Mouse (Mus musculus): Measurements from ENCODE around the gene Comp.

Gene Comp

DNA sequence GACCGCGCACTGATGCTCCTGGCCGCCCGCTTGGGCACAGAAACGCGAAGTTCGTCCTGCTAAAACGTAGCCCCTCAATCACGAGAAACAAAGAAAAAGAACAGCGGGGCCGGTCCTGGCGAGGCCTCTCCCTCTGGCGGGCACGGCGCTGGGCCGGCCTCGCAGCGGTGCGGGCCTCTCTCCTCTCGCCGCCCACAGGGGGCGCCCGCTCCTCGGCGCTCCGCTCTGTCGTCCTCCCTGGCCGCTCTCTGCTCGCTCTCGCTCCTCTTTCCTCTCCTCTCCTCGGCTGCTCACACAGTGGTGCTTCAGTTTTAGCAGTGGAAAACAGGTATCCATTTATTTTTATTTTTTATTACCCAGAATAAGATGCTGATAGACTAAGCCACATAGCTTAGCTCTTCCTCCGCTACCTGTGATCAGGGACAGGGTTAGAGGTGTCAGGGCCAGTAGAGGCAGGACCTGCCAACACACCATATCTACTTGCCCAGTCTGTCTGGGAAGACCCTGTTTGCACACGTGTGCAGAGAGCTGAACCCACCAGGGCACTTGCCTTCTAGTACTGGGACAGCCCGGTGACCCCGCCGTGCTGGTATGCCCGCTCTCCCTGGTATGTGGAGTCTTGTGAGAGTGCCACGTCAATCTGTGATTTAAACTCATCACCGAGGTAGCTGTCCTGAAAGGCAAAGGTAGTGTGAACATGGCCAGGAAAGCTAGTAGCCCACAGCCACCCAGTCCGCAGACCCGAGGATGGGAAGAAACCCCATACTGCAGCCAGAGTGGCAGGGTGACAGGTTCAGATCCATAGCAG is 41.1 kb upstream of the Comp start:
- peak overlapping the region; percentile 23; the same call in 1 of the 2 replicates for H3K4me3 ChIP-seq (replicated peaks; ENCODE audit: low read length)
- no peak; the same call in 1 of the 2 replicates for TF ChIP-seq CTCF (conservative IDR thresholded peaks at IDR 0.05; ENCODE audit: low read length)
- TF ChIP-seq NANOG (IDR thresholded peaks at IDR 0.05; ENCODE audit: borderline replicate concordance, low read length): no peak
- TF ChIP-seq POU5F1 (IDR thresholded peaks at IDR 0.05; ENCODE audit: borderline replicate concordance, low read length): no peak
- no peaks in the 10 kb centered on the region for H3K9me3 ChIP-seq (ENCODE audit: low read length)
- peaks cover 49% of the 10 kb centered on the region for H3K4me1 ChIP-seq (replicated peaks; ENCODE audit: low read depth, low read length)
- H3K27me3 ChIP-seq (ENCODE audit: insufficient read depth, low read length): peaks cover 9% of the 10 kb centered on the region
- peaks cover 62% of the 10 kb centered on the region for H3K36me3 ChIP-seq (ENCODE audit: insufficient read depth, low read length)

DNA sequence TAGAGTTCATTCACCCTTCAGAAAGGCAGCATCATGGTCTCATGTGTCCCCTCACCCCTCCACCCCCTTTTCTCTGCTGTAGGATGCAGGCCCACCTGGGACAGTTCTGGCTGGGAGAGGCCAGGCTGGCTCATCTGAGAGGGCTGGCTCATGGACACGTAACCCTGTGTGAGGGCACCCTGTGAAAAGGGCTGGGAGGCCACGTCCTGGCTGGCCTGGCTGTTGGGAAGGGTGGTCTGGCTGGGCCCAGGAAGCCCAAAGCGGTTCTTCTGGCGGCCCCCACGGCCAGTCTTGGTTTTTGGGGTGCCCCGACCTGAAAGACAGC is 40.5 kb upstream of the Comp start:
- Histone ChIP-seq H3K27me3 (ENCODE audit: insufficient read depth, low read length) (peaks cover 9% of the 10 kb centered on the region), H3K9me3 (ENCODE audit: low read length) (no peaks in the 10 kb centered on the region), H3K4me1 (replicated peaks; ENCODE audit: low read depth, low read length) (peaks cover 49% of the 10 kb centered on the region), H3K36me3 (ENCODE audit: insufficient read depth, low read length) (peaks cover 67% of the 10 kb centered on the region), H3K4me3 (replicated peaks; ENCODE audit: low read length) (peak overlapping the region; percentile 23; the same call in 1 of the 2 replicates)
- TF ChIP-seq NANOG (IDR thresholded peaks at IDR 0.05; ENCODE audit: borderline replicate concordance, low read length): no peak
- TF ChIP-seq POU5F1 (IDR thresholded peaks at IDR 0.05; ENCODE audit: borderline replicate concordance, low read length): no peak

DNA sequence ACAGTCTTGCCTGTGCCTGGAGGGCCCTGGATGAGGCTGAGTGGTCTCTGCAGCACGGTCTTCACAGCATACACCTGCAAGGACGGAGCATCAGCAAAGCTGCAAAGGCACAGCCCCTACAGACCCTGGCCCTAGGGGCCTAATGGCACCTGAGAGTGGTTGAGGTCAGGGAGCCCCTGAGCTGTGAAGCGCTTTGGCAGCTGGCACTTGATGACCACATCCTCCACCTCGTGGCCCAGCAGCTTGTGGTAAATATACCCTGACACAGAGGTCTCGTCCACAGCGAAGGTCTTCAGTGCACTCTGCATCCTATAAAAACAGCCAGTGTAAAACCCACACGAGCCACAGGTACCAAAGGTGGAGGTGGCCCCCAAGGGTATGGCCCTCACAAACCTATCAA is 34.4 kb upstream of the Comp start:
- H3K9me3 ChIP-seq (ENCODE audit: low read length): no peaks in the 10 kb centered on the region
- no peaks in the 10 kb centered on the region for H3K27me3 ChIP-seq (ENCODE audit: insufficient read depth, low read length)
- no peak overlapping the region for H3K4me3 ChIP-seq (replicated peaks; ENCODE audit: low read length)
- peaks cover 100% of the 10 kb centered on the region for H3K36me3 ChIP-seq (ENCODE audit: insufficient read depth, low read length)
- TF ChIP-seq NANOG (IDR thresholded peaks at IDR 0.05; ENCODE audit: borderline replicate concordance, low read length): no peak
- no peak for TF ChIP-seq CTCF (conservative IDR thresholded peaks at IDR 0.05; ENCODE audit: low read length)
- TF ChIP-seq POU5F1 (IDR thresholded peaks at IDR 0.05; ENCODE audit: borderline replicate concordance, low read length): no peak
- peaks cover 37% of the 10 kb centered on the region for H3K4me1 ChIP-seq (replicated peaks; ENCODE audit: low read depth, low read length)

DNA sequence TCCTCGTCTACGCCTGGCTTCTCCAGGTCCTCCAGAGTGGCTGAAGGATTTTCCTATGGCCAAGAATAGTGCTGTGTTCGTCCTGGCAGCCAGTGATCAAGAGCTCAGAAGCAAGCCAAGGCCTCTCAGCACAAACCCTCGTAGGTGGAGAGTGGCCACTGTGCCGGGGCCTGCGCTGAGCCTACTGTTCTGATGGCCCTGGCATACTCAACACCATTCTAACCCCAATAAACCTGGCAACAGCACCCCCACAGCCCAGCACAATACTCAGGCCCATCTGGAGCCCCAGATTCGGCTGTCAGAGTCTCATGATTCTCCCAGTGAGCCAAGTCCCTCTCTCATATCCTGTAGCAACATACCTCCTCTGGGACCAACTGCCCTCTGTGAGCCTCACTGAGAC is 32.7 kb upstream of the Comp start:
- no peaks in the 10 kb centered on the region for H3K9me3 ChIP-seq (ENCODE audit: low read length)
- H3K4me1 ChIP-seq (replicated peaks; ENCODE audit: low read depth, low read length): peaks cover 53% of the 10 kb centered on the region
- no peak overlapping the region for H3K4me3 ChIP-seq (replicated peaks; ENCODE audit: low read length)
- peaks cover 100% of the 10 kb centered on the region for H3K36me3 ChIP-seq (ENCODE audit: insufficient read depth, low read length)
- no peaks in the 10 kb centered on the region for H3K27me3 ChIP-seq (ENCODE audit: insufficient read depth, low read length)
- TF ChIP-seq NANOG (IDR thresholded peaks at IDR 0.05; ENCODE audit: borderline replicate concordance, low read length) (no peak), POU5F1 (IDR thresholded peaks at IDR 0.05; ENCODE audit: borderline replicate concordance, low read length) (no peak), CTCF (conservative IDR thresholded peaks at IDR 0.05; ENCODE audit: low read length) (no peak)

DNA sequence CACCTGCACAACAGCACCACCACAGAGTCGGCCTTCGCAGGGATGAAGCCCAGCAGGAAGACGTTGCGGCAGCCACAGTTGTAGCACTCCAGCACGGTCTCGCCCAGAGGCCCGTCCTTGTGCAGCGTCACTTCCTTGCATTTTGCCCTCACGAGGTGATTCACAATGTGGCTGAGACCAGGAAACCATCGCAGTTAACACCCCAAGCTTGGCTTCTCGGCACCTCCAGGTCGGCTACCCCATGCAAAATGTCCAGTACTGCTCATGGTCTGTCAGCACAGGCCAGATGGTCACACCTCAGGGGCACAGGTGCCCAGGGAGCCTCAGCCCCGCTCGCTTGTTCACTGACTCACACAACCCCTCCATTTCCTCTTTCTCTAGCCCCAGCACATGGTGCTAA is 31.4 kb upstream of the Comp start:
- Histone ChIP-seq H3K27me3 (ENCODE audit: insufficient read depth, low read length) (no peaks in the 10 kb centered on the region), H3K9me3 (ENCODE audit: low read length) (no peaks in the 10 kb centered on the region), H3K36me3 (ENCODE audit: insufficient read depth, low read length) (peaks cover 99% of the 10 kb centered on the region), H3K4me1 (replicated peaks; ENCODE audit: low read depth, low read length) (peaks cover 66% of the 10 kb centered on the region), H3K4me3 (replicated peaks; ENCODE audit: low read length) (no peak overlapping the region)
- no peak for TF ChIP-seq POU5F1 (IDR thresholded peaks at IDR 0.05; ENCODE audit: borderline replicate concordance, low read length)
- no peak for TF ChIP-seq NANOG (IDR thresholded peaks at IDR 0.05; ENCODE audit: borderline replicate concordance, low read length)
- no peak for TF ChIP-seq CTCF (conservative IDR thresholded peaks at IDR 0.05; ENCODE audit: low read length)

DNA sequence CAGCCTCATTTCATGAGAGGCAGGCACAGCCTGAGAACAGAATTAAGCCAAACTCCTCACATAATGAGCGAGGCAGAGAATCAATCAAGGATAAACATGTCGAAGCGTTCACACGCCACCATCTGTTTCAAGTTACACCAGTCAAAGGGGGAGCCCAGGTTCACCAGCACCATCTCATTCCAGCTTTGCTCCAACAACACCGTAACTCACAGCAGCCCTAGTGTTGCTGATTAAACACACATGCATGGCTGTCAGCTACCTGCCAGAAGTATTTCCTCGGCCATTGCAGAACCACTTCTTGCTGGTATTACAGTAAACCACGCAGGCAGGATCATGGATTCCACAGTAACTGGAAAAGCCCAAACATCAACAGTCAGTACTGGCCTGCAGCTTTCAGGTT is 30.3 kb upstream of the Comp start:
- Histone ChIP-seq H3K9me3 (ENCODE audit: low read length) (no peaks in the 10 kb centered on the region), H3K4me3 (replicated peaks; ENCODE audit: low read length) (no peak overlapping the region), H3K27me3 (ENCODE audit: insufficient read depth, low read length) (no peaks in the 10 kb centered on the region), H3K4me1 (replicated peaks; ENCODE audit: low read depth, low read length) (peaks cover 77% of the 10 kb centered on the region), H3K36me3 (ENCODE audit: insufficient read depth, low read length) (peaks cover 99% of the 10 kb centered on the region)
- no peak for TF ChIP-seq CTCF (conservative IDR thresholded peaks at IDR 0.05; ENCODE audit: low read length)

DNA sequence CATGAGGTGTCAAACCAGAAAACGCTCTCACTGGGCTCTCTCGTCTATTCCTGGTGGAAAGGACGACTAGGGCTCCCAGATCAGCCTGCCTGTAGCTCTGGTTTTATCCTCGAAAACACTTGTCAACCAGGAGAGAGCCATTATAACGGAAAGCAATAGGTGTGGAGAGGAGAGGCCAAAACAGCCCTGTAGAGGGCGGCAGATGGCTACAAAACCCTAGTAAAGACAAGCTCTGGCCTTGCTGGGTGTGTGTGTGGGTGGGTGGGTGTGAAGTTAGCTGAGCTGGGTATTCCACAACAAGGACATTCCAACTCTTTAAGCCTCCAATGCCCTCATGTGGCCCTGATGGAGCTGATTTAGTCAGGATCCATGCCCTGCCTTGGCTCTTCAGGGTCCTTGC is 29.7 kb upstream of the Comp start:
- Histone ChIP-seq H3K4me1 (replicated peaks; ENCODE audit: low read depth, low read length) (peaks cover 83% of the 10 kb centered on the region), H3K36me3 (ENCODE audit: insufficient read depth, low read length) (peaks cover 99% of the 10 kb centered on the region), H3K27me3 (ENCODE audit: insufficient read depth, low read length) (no peaks in the 10 kb centered on the region), H3K4me3 (replicated peaks; ENCODE audit: low read length) (no peak overlapping the region), H3K9me3 (ENCODE audit: low read length) (no peaks in the 10 kb centered on the region)
- TF ChIP-seq CTCF (conservative IDR thresholded peaks at IDR 0.05; ENCODE audit: low read length): peak; percentile 33
- TF ChIP-seq POU5F1 (IDR thresholded peaks at IDR 0.05; ENCODE audit: borderline replicate concordance, low read length): no peak

DNA sequence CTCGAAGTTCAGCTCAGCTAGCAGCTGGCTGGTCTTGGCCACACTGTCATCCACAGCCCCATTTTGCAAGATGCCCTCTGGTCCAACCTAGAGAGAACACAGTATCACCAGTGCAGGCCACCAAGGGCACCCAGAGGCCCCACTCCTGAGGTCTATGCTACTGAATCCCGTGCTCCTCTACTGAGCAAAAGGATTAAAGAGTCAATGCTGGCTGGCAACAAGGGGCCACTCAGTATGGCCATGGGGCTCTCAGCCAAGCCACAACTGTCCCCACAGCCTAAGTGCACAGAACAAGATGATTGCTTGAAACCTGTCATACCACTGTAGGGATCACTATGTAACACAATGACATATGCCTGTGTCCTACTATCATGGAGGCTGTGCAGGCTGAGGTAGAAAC is 29.1 kb upstream of the Comp start:
- Histone ChIP-seq H3K4me3 (replicated peaks; ENCODE audit: low read length) (no peak overlapping the region), H3K9me3 (ENCODE audit: low read length) (no peaks in the 10 kb centered on the region), H3K4me1 (replicated peaks; ENCODE audit: low read depth, low read length) (peaks cover 89% of the 10 kb centered on the region), H3K27me3 (ENCODE audit: insufficient read depth, low read length) (no peaks in the 10 kb centered on the region), H3K36me3 (ENCODE audit: insufficient read depth, low read length) (peaks cover 99% of the 10 kb centered on the region)
- TF ChIP-seq POU5F1 (IDR thresholded peaks at IDR 0.05; ENCODE audit: borderline replicate concordance, low read length) (no peak), CTCF (conservative IDR thresholded peaks at IDR 0.05; ENCODE audit: low read length) (no peak), NANOG (IDR thresholded peaks at IDR 0.05; ENCODE audit: borderline replicate concordance, low read length) (no peak)

DNA sequence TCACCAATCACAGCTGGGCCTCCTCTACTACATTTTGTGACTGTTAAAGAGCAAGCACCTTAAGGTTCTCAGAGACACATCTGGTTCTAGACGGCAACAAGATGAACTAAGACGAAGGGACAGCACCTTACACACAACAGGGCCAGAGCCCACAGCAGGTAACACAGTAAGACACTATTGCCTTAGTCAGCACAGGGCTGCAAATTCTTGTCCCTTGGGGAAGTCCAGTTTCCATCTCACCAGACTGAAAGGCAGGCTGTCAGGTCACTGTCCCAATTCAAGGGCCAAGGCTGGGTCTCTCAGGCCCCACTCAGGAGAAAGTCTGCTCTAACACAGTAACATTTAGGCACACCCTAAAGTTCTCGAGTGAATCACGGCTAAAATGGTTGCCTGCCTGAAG is 25.9 kb upstream of the Comp start:
- Histone ChIP-seq H3K4me1 (replicated peaks; ENCODE audit: low read depth, low read length) (peaks cover 97% of the 10 kb centered on the region), H3K27me3 (ENCODE audit: insufficient read depth, low read length) (no peaks in the 10 kb centered on the region), H3K4me3 (replicated peaks; ENCODE audit: low read length) (no peak overlapping the region), H3K36me3 (ENCODE audit: insufficient read depth, low read length) (peaks cover 97% of the 10 kb centered on the region), H3K9me3 (ENCODE audit: low read length) (no peaks in the 10 kb centered on the region)
- TF ChIP-seq POU5F1 (IDR thresholded peaks at IDR 0.05; ENCODE audit: borderline replicate concordance, low read length): no peak
- TF ChIP-seq NANOG (IDR thresholded peaks at IDR 0.05; ENCODE audit: borderline replicate concordance, low read length): no peak
- no peak for TF ChIP-seq CTCF (conservative IDR thresholded peaks at IDR 0.05; ENCODE audit: low read length)
